Mouse (Mus musculus): ENCODE measurements around the gene Vsig10l. TPM values are rescaled to one million over a fixed set of nuclear protein-coding genes. Genes with fewer than 3 reads are reported as not detected.

The Vsig10l gene
- total and polyA plus RNA-seq, 2 experiments from 2014 or later, result 15.8 to 25.8 TPM

- WGBS, result under 1% methylated on average over 36 of the region's 36 CpGs
- no peaks in the 10 kb centered on the region for H3K36me3 ChIP-seq (ENCODE audit: insufficient read depth, low read length)
- DNase-seq (ENCODE audit: low spot score) (peak; percentile 67), ATAC-seq (peak; percentile 84)
- TF ChIP-seq CTCF (IDR thresholded peaks at IDR 0.05; ENCODE audit: low read depth), result no peak
- peak overlapping the region; percentile 92 for H3K27ac ChIP-seq
- H3K4me2 ChIP-seq (ENCODE audit: low read depth, low read length), result peak overlapping the region; percentile 89
- no peaks in the 10 kb centered on the region for H3K27me3 ChIP-seq (ENCODE audit: insufficient read depth, low read length)
- peak overlapping the region; percentile 49 for H3K4me3 ChIP-seq (ENCODE audit: low read length)
- H3K4me1 ChIP-seq (ENCODE audit: insufficient read depth, low read length), result peaks cover 15% of the 10 kb centered on the region; the same call in 1 of the 2 replicates
- H3K9ac ChIP-seq (replicated peaks; ENCODE audit: low read length), result peak overlapping the region; percentile 48
- H3K9me3 ChIP-seq (ENCODE audit: low read length), result no peaks in the 10 kb centered on the region
Observed at GRCm38 (mm10) chr7:43443126-43443916, 19.6 kb upstream of the Vsig10l start.

GRCm38 (mm10) chr7:43443917-43444293 is 19.0 kb upstream of the Vsig10l start, which contains the start of the genes Etfb and Gm45233:
TSS of gene Etfb (plus strand) at chr7:43444083.
TSS of gene Gm45233 (plus strand) at chr7:43444128.
- peak; percentile 23 for TF ChIP-seq CTCF (IDR thresholded peaks at IDR 0.05; ENCODE audit: low read depth)
- Histone ChIP-seq H3K4me2 (ENCODE audit: low read depth, low read length) (peak within 1 kb of the TSS; percentile 89), H3K9me3 (ENCODE audit: low read length) (no peaks in the 10 kb centered on the region), H3K36me3 (ENCODE audit: insufficient read depth, low read length) (no peaks in the 10 kb centered on the region), H3K27me3 (ENCODE audit: insufficient read depth, low read length) (no peaks in the 10 kb centered on the region), H3K4me3 (ENCODE audit: low read length) (peak within 1 kb of the TSS; percentile 49), H3K4me1 (ENCODE audit: insufficient read depth, low read length) (peaks cover 15% of the 10 kb centered on the region; the same call in 1 of the 2 replicates), H3K27ac (peak within 1 kb of the TSS; percentile 92), H3K9ac (replicated peaks; ENCODE audit: low read length) (peak within 1 kb of the TSS; percentile 52)
- DNase-seq (ENCODE audit: low spot score) (peak; percentile 96), ATAC-seq (peak; percentile 98)
- WGBS, result under 1% methylated on average over 27 of the region's 27 CpGs

- no peak for DNase-seq (ENCODE audit: low spot score)
- H3K4me1 ChIP-seq (ENCODE audit: insufficient read depth, low read length), result peaks cover 11% of the 10 kb centered on the region; the same call in 1 of the 2 replicates
- no peak overlapping the region for H3K4me2 ChIP-seq (ENCODE audit: low read depth, low read length)
- no peak for TF ChIP-seq CTCF (IDR thresholded peaks at IDR 0.05; ENCODE audit: low read depth)
- H3K27me3 ChIP-seq (ENCODE audit: insufficient read depth, low read length), result no peaks in the 10 kb centered on the region
- H3K36me3 ChIP-seq (ENCODE audit: insufficient read depth, low read length), result no peaks in the 10 kb centered on the region
- no peaks in the 10 kb centered on the region for H3K9me3 ChIP-seq (ENCODE audit: low read length)
- H3K4me3 ChIP-seq (ENCODE audit: low read length), result no peak overlapping the region
- no peak overlapping the region for H3K9ac ChIP-seq (replicated peaks; ENCODE audit: low read length)
- no peak overlapping the region for H3K27ac ChIP-seq
- no peak for ATAC-seq
- 87% methylated on average over 4 of the region's 4 CpGs for WGBS
Observed at GRCm38 (mm10) chr7:43447801-43448200, 15.2 kb upstream of the Vsig10l start.

GRCm38 (mm10) chr7:43448246-43448645 is 14.7 kb upstream of the Vsig10l start:
- ATAC-seq, result no peak
- 95% methylated on average over 2 of the region's 3 CpGs for WGBS
- H3K27ac ChIP-seq, result no peak overlapping the region
- no peaks in the 10 kb centered on the region for H3K27me3 ChIP-seq (ENCODE audit: insufficient read depth, low read length)
- peaks cover 11% of the 10 kb centered on the region; the same call in 1 of the 2 replicates for H3K4me1 ChIP-seq (ENCODE audit: insufficient read depth, low read length)
- no peak overlapping the region for H3K4me3 ChIP-seq (ENCODE audit: low read length)
- H3K36me3 ChIP-seq (ENCODE audit: insufficient read depth, low read length), result peaks cover 1% of the 10 kb centered on the region; the same call in 1 of the 2 replicates
- TF ChIP-seq CTCF (IDR thresholded peaks at IDR 0.05; ENCODE audit: low read depth), result no peak
- H3K4me2 ChIP-seq (ENCODE audit: low read depth, low read length), result no peak overlapping the region
- H3K9ac ChIP-seq (replicated peaks; ENCODE audit: low read length), result no peak overlapping the region
- H3K9me3 ChIP-seq (ENCODE audit: low read length), result no peaks in the 10 kb centered on the region
- no peak for DNase-seq (ENCODE audit: low spot score)

GRCm38 (mm10) chr7:43449811-43450210 is 13.1 kb upstream of the Vsig10l start:
- Histone ChIP-seq H3K9ac (replicated peaks; ENCODE audit: low read length) (no peak overlapping the region), H3K27me3 (ENCODE audit: insufficient read depth, low read length) (no peaks in the 10 kb centered on the region), H3K4me3 (ENCODE audit: low read length) (no peak overlapping the region), H3K27ac (no peak overlapping the region), H3K36me3 (ENCODE audit: insufficient read depth, low read length) (peaks cover 13% of the 10 kb centered on the region; the same call in 1 of the 2 replicates), H3K4me1 (ENCODE audit: insufficient read depth, low read length) (peaks cover 3% of the 10 kb centered on the region; the same call in 1 of the 2 replicates), H3K9me3 (ENCODE audit: low read length) (no peaks in the 10 kb centered on the region), H3K4me2 (ENCODE audit: low read depth, low read length) (no peak overlapping the region)
- no peak for DNase-seq (ENCODE audit: low spot score)
- WGBS, result 98% methylated on average over 2 of the region's 2 CpGs
- ATAC-seq, result no peak
- TF ChIP-seq CTCF (IDR thresholded peaks at IDR 0.05; ENCODE audit: low read depth), result no peak

- DNase-seq (ENCODE audit: low spot score) (no peak), ATAC-seq (no peak)
- H3K4me1 ChIP-seq (ENCODE audit: insufficient read depth, low read length), result no peaks in the 10 kb centered on the region
- TF ChIP-seq CTCF (IDR thresholded peaks at IDR 0.05; ENCODE audit: low read depth), result no peak
- H3K27ac ChIP-seq, result no peak overlapping the region
- no peak overlapping the region for H3K4me3 ChIP-seq (ENCODE audit: low read length)
- H3K9ac ChIP-seq (replicated peaks; ENCODE audit: low read length), result no peak overlapping the region
- no peak overlapping the region for H3K4me2 ChIP-seq (ENCODE audit: low read depth, low read length)
- H3K9me3 ChIP-seq (ENCODE audit: low read length), result no peaks in the 10 kb centered on the region
- peaks cover 21% of the 10 kb centered on the region; the same call in 1 of the 2 replicates for H3K36me3 ChIP-seq (ENCODE audit: insufficient read depth, low read length)
- H3K27me3 ChIP-seq (ENCODE audit: insufficient read depth, low read length), result no peaks in the 10 kb centered on the region
- 95% methylated on average over 11 of the region's 11 CpGs for WGBS
Observed at GRCm38 (mm10) chr7:43451726-43452125, 11.2 kb upstream of the Vsig10l start.

GRCm38 (mm10) chr7:43452609-43453008 is 10.3 kb upstream of the Vsig10l start:
- peaks cover 22% of the 10 kb centered on the region; the same call in 1 of the 2 replicates for H3K36me3 ChIP-seq (ENCODE audit: insufficient read depth, low read length)
- H3K9ac ChIP-seq (replicated peaks; ENCODE audit: low read length), result no peak overlapping the region
- H3K27me3 ChIP-seq (ENCODE audit: insufficient read depth, low read length), result no peaks in the 10 kb centered on the region
- ATAC-seq (peak; percentile 37; the same call in 1 of the 2 replicates), DNase-seq (ENCODE audit: low spot score) (peak; percentile 7)
- 34% methylated on average over 4 of the region's 4 CpGs for WGBS
- H3K4me1 ChIP-seq (ENCODE audit: insufficient read depth, low read length), result no peaks in the 10 kb centered on the region
- no peaks in the 10 kb centered on the region for H3K9me3 ChIP-seq (ENCODE audit: low read length)
- H3K27ac ChIP-seq, result no peak overlapping the region
- no peak overlapping the region for H3K4me2 ChIP-seq (ENCODE audit: low read depth, low read length)
- H3K4me3 ChIP-seq (ENCODE audit: low read length), result no peak overlapping the region
- peak; percentile 48 for TF ChIP-seq CTCF (IDR thresholded peaks at IDR 0.05; ENCODE audit: low read depth)
